Mouse (Mus musculus) liver, embryonic 11.5 days (tissue): Measurements from ENCODE around the gene Nr1h3. TPM values are rescaled to one million over a fixed set of nuclear protein-coding genes. Genes with fewer than 3 reads are reported as not detected.

Source experiments
- ATAC-seq: fragments of 200-750 bp; cut with Nextera tagmentation; replicated peaks from 2 replicates; pipeline ENCODE4 v1.8.0; 2017; ENCODE audit warnings: moderate number of reproducible peaks, mild to moderate bottlenecking, moderate TSS enrichment, moderate library complexity; ENCODE audit not compliant: low FRiP score
- DNase-seq: peaks from one replicate; pipeline ENCODE4 v3.0.0-alpha.2; 2017; ENCODE audit warnings: low spot score
- H3K27ac ChIP-seq: fragments of 300-500 bp; sonication (generic); 2 replicates; pipeline ENCODE4 v1.5.1; 2014; ENCODE audit warnings: mild to moderate bottlenecking, low read depth, low read length, control low read depth
- H3K27me3 ChIP-seq: fragments of 300-500 bp; sonication (generic); replicated peaks from 2 replicates; pipeline ENCODE4 v1.6.1; 2014; ENCODE audit warnings: low read length, mixed read lengths; ENCODE audit not compliant: control insufficient read depth, insufficient read depth
- H3K36me3 ChIP-seq: fragments of 300-500 bp; sonication (generic); 2 replicates; pipeline ENCODE4 v1.6.1; 2014; ENCODE audit warnings: mild to moderate bottlenecking, low read length, moderate library complexity, mixed read lengths; ENCODE audit not compliant: control insufficient read depth, insufficient read depth
- H3K4me1 ChIP-seq: fragments of 300-500 bp; sonication (generic); replicated peaks from 2 replicates; pipeline ENCODE4 v1.6.1; 2014; ENCODE audit warnings: low read length, mixed read lengths; ENCODE audit not compliant: control insufficient read depth, insufficient read depth
- H3K4me2 ChIP-seq: fragments of 300-500 bp; sonication (generic); 2 replicates; pipeline ENCODE4 v1.6.1; 2014; ENCODE audit warnings: mild to moderate bottlenecking, control low read depth, moderate library complexity
- H3K4me3 ChIP-seq: fragments of 300-500 bp; sonication (generic); 2 replicates; pipeline ENCODE4 v1.5.1; 2014; ENCODE audit warnings: low read depth, low read length, control low read depth
- H3K9ac ChIP-seq: fragments of 300-500 bp; sonication (generic); 2 replicates; pipeline ENCODE4 v1.6.1; 2014; ENCODE audit warnings: low read depth, low read length, control low read depth
- H3K9me3 ChIP-seq: fragments of 300-500 bp; sonication (generic); 2 replicates; pipeline ENCODE4 v1.6.1; 2016; ENCODE audit warnings: low read length, inconsistent platforms, mixed read lengths; ENCODE audit not compliant: control insufficient read depth
- WGBS: fragments of 180-500 bp; shearing (Covaris S2); extraction: QIAGEN DNeasy Blood & Tissue Kit; methylation state at CpG from one replicate; pipeline ENCODE4 v1.1.7; 2014; 5-methylcytosine and 5-hydroxymethylcytosine counted together
- polyA plus RNA-seq: library from polyadenylated mRNA; unstranded; fragments of >200 nt; fragmentation: Nextera tagmentation; extraction: Ambion mirVana; gene quantifications from 2 replicates; pipeline ENCODE4 v1.2.1, GENCODE M21; 2014

The Nr1h3 gene
- polyA plus RNA-seq, 1 experiment from 2014 or later: 14.6 TPM

GRCm38 (mm10) chr2:91229735-91230134, 27.1 kb upstream of the Nr1h3 start:
- Histone ChIP-seq H3K36me3 (no peaks in the 10 kb centered on the region), H3K9me3 (no peaks in the 10 kb centered on the region), H3K27ac (no peak overlapping the region), H3K27me3 (no peaks in the 10 kb centered on the region), H3K4me3 (no peak overlapping the region), H3K9ac (no peak overlapping the region), H3K4me2 (no peak overlapping the region), H3K4me1 (no peaks in the 10 kb centered on the region)
- ATAC-seq (no peak), DNase-seq (no peak)
- 79% methylated on average over 2 of the region's 2 CpGs for WGBS

DNA sequence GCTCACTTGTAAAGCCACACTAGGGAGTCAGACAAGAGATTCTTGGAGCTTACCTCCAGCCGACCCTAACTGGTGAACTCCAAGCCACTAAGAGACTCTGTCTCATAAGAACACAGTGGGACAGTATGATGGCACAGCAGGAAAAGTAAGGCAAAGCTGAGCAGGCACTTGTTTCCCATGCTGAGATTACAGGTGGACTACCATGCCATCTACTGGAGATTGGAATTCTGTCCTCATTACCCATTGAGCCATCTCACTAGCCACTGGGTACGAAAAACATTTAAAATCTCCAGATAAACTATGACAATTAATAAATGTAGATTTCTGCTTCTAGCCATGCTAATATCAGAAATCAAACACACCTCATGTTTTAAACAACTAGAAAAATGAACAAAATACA, 21.0 kb upstream of the Nr1h3 start:
- no peak overlapping the region for H3K9ac ChIP-seq
- DNase-seq (no peak), ATAC-seq (no peak)
- no peaks in the 10 kb centered on the region for H3K9me3 ChIP-seq
- H3K4me3 ChIP-seq: no peak overlapping the region
- no peaks in the 10 kb centered on the region for H3K4me1 ChIP-seq
- no peaks in the 10 kb centered on the region for H3K36me3 ChIP-seq
- WGBS: 81% methylated on average over 2 of the region's 2 CpGs
- H3K4me2 ChIP-seq: no peak overlapping the region
- H3K27ac ChIP-seq: no peak overlapping the region
- no peaks in the 10 kb centered on the region for H3K27me3 ChIP-seq

DNA sequence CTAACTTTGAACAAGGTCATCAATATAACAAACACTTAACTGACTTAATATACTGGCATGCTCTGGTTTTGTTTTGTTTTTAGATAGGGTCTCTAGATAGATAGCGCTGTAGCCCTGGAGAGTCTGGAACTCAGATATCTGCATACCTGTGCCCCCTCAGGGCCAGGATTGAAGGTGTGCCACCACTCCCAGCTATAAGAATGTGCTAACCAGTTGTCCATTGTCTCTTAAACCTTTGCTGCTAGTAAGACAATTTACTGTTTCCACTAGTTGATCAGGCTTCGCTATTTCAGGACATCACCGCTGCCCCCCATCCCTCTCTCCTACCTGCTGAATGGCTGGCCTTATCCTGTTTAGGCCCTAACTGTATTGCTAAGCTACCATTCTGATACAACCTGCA, 17.9 kb upstream of the Nr1h3 start:
- no peaks in the 10 kb centered on the region for H3K36me3 ChIP-seq
- no peaks in the 10 kb centered on the region for H3K27me3 ChIP-seq
- DNase-seq (no peak), ATAC-seq (no peak)
- 93% methylated on average over 3 of the region's 3 CpGs for WGBS
- no peaks in the 10 kb centered on the region for H3K9me3 ChIP-seq
- no peak overlapping the region for H3K9ac ChIP-seq
- no peaks in the 10 kb centered on the region; the same call in 1 of the 2 replicates for H3K4me1 ChIP-seq
- no peak overlapping the region for H3K4me3 ChIP-seq
- no peak overlapping the region for H3K27ac ChIP-seq
- no peak overlapping the region for H3K4me2 ChIP-seq

GRCm38 (mm10) chr2:91217032-91217431, 14.4 kb upstream of the Nr1h3 start:
- Histone ChIP-seq H3K4me2 (no peak overlapping the region), H3K4me1 (no peaks in the 10 kb centered on the region; the same call in 1 of the 2 replicates), H3K9me3 (no peaks in the 10 kb centered on the region), H3K27ac (no peak overlapping the region), H3K27me3 (no peaks in the 10 kb centered on the region), H3K36me3 (peaks cover 3% of the 10 kb centered on the region), H3K4me3 (no peak overlapping the region), H3K9ac (no peak overlapping the region)
- ATAC-seq (no peak), DNase-seq (no peak)
- WGBS: 76% methylated on average over 4 of the region's 4 CpGs

DNA sequence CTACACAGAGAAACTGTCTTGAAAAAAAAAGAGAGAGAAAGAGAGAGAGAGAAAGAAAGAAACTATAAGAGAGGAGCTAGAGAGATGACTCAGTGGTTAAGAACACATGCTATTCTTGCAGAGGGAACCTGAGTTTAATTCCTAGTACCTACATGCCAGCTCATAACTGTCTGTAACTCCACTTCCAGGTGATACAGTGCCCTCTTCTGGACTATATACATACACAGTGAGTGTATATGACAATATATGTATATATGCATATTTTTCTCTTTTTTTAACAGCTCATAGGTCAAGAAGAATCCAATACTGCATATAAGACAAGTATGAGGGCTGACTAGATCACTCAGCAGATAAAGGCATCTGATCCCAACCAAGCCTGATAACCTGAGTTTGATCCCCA, 10.7 kb upstream of the Nr1h3 start:
- Histone ChIP-seq H3K36me3 (peaks cover 17% of the 10 kb centered on the region), H3K4me1 (no peaks in the 10 kb centered on the region; the same call in 1 of the 2 replicates), H3K4me2 (no peak overlapping the region), H3K9ac (no peak overlapping the region), H3K27ac (no peak overlapping the region), H3K4me3 (no peak overlapping the region), H3K9me3 (no peaks in the 10 kb centered on the region), H3K27me3 (no peaks in the 10 kb centered on the region)
- ATAC-seq (no peak), DNase-seq (no peak)

DNA sequence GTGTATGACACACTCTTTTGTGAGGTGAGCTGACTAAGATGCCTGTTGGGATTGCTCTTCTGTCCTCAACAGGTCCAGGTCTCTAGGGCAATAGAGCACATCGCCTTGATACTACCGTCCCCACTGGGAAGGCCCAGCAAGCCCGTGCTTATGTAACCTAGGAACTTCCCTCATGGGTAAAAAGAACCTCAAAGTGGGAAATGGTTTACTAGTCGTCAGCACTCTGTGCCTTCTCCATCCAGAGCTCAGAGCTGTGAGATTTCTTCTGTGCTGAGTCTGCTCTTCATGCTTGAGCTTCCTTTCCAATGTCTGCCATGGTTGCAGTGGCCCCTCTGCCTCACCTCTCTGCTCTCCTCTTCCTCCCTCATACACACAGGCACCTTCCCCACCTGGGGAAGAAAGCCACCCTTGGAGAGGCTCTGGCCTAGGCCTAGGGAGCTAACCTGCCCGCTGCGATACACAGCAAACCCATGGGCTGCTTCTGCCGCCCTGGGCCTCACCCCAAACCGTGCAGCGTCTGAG, 3.7 kb upstream of the Nr1h3 start:
- no peak for ATAC-seq
- H3K4me1 ChIP-seq: 0 out of 2 replicates have a peak, but pooled peaks cover 3% of the 10 kb centered on the region
- H3K36me3 ChIP-seq: peaks cover 23% of the 10 kb centered on the region
- H3K4me3 ChIP-seq: no peak overlapping the region
- no peaks in the 10 kb centered on the region for H3K27me3 ChIP-seq
- no peak overlapping the region for H3K27ac ChIP-seq
- H3K4me2 ChIP-seq: no peak overlapping the region
- no peak for DNase-seq
- no peak overlapping the region for H3K9ac ChIP-seq
- H3K9me3 ChIP-seq: no peaks in the 10 kb centered on the region
- WGBS: 74% methylated on average over 9 of the region's 9 CpGs

- Histone ChIP-seq H3K27me3 (no peaks in the 10 kb centered on the region), H3K4me3 (peak overlapping the region; percentile 68), H3K9ac (peak overlapping the region; percentile 74), H3K4me1 (0 out of 2 replicates have a peak, but pooled peaks cover 3% of the 10 kb centered on the region), H3K9me3 (no peaks in the 10 kb centered on the region), H3K4me2 (peak overlapping the region; percentile 83), H3K36me3 (peaks cover 10% of the 10 kb centered on the region), H3K27ac (peak overlapping the region; percentile 78; the same call in 1 of the 2 replicates)
- no peak for DNase-seq
- 11% methylated on average over 20 of the region's 20 CpGs for WGBS
- ATAC-seq: no peak
Measured at GRCm38 (mm10) chr2:91202972-91203656, 480 bp upstream of the Nr1h3 start.

DNA sequence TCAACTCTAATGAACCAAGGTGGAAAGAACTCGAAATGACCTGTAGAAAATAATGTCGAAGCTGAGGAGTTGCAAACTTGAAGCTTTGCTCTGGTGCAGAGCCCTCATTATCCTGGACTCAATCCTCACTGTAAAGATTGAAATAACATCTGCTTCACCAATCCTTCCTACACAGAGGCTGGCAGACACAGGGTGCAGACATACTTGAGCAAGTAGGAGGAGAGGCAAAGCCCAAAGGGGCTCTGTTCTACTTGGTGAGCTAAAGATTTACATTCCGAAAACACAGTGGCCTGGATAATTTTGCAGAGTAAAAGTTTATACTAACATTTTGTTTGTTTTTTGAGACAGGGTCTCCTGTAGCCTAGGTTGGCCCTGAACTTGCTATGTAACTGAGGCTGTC, 3.7 kb downstream of the Nr1h3 start:
- ATAC-seq: no peak
- H3K36me3 ChIP-seq: no peaks in the 10 kb centered on the region
- no peak for DNase-seq
- H3K27ac ChIP-seq: no peak overlapping the region
- no peak overlapping the region for H3K4me2 ChIP-seq
- H3K9me3 ChIP-seq: no peaks in the 10 kb centered on the region
- peaks cover 11% of the 10 kb centered on the region for H3K4me1 ChIP-seq
- H3K4me3 ChIP-seq: no peak overlapping the region
- 85% methylated on average over 3 of the region's 3 CpGs for WGBS
- H3K9ac ChIP-seq: no peak overlapping the region
- no peaks in the 10 kb centered on the region for H3K27me3 ChIP-seq

GRCm38 (mm10) chr2:91196577-91197001, 6.0 kb downstream of the Nr1h3 start:
- H3K4me1 ChIP-seq: peaks cover 8% of the 10 kb centered on the region
- H3K36me3 ChIP-seq: no peaks in the 10 kb centered on the region
- WGBS: 60% methylated on average over 3 of the region's 3 CpGs
- H3K9me3 ChIP-seq: no peaks in the 10 kb centered on the region
- H3K27me3 ChIP-seq: 0 out of 2 replicates have a peak, but pooled peaks cover 3% of the 10 kb centered on the region
- DNase-seq (no peak), ATAC-seq (no peak)
- no peak overlapping the region for H3K4me2 ChIP-seq
- H3K9ac ChIP-seq: no peak overlapping the region
- H3K27ac ChIP-seq: no peak overlapping the region
- no peak overlapping the region for H3K4me3 ChIP-seq
